Mouse (Mus musculus) cortical plate, adult 2 months (tissue): ENCODE data around the gene Top3a.

ENCODE experiments used
- CTCF ChIP-seq: fragments of 200-500 bp; IDR thresholded peaks from 2 replicates; pipeline ENCODE4 v1.5.1; 2011; ENCODE audit warnings: mild to moderate bottlenecking, control low read depth, low read length; ENCODE audit not compliant: insufficient read depth; ENCODE audit errors: extremely low read depth
- POLR2A ChIP-seq: fragments of 200-500 bp; IDR thresholded peaks from 2 replicates; pipeline ENCODE4 v1.6.1; 2011; ENCODE audit warnings: mild to moderate bottlenecking, low read length, control low read depth; ENCODE audit not compliant: insufficient read depth; ENCODE audit errors: extremely low read depth

DNA sequence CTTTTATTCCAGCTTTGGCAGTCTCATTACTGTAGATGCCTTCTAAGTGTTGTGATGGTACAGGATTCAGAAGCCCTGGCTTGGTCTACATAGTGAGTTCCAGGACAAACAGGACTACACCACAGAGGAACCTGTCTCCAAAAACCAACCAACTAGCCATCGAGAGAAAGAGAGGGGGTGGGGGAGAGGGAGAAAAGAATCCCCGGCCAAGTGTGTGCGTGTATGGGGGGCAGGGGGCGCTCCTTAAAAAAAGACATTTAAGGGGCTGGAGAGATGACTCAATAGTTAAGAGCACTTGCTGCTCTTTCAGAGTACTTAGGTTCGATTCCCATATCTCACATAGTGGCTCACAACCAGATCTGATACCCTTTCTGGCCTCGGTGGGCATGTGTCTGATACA lies 1.6 kb downstream of the Top3a start:
- TF ChIP-seq POLR2A (no peak), CTCF (no peak)
